Mouse (Mus musculus) myocyte (in vitro differentiated cells): ENCODE data around the gene Msi2. TPM values are rescaled to one million over a fixed set of nuclear protein-coding genes. Genes with fewer than 3 reads are reported as not detected.

Experiments
- H3K27me3 ChIP-seq: one replicate; pipeline ENCODE4 v1.6.1; 2011; ENCODE audit not compliant: control insufficient read depth, insufficient read depth, insufficient read length
- H3K36me3 ChIP-seq: one replicate; pipeline ENCODE4 v1.6.1; 2011; ENCODE audit not compliant: control insufficient read depth, insufficient read depth
- H3K4me2 ChIP-seq: one replicate; pipeline ENCODE4 v1.6.1; 2011; ENCODE audit warnings: low read depth, control low read depth
- H3K4me3 ChIP-seq: one replicate; pipeline ENCODE4 v1.5.1; 2011; ENCODE audit warnings: mild to moderate bottlenecking, control low read depth, moderate library complexity
- H3K79me2 ChIP-seq: one replicate; pipeline ENCODE4 v1.6.1; 2011; ENCODE audit not compliant: control insufficient read depth, insufficient read depth
- H3ac ChIP-seq: one replicate; pipeline ENCODE4 v1.6.1; 2011; ENCODE audit not compliant: control insufficient read depth, insufficient read length
- CEBPB ChIP-seq: IDR thresholded peaks from 2 replicates; pipeline ENCODE4 v1.6.1; 2011; ENCODE audit warnings: mild to moderate bottlenecking, moderate library complexity; ENCODE audit not compliant: poor library complexity, insufficient read depth, severe bottlenecking
- E2F4 ChIP-seq: IDR thresholded peaks from one replicate; pipeline ENCODE4 v1.6.1; 2011; ENCODE audit warnings: mild to moderate bottlenecking, control low read depth, moderate library complexity; ENCODE audit not compliant: insufficient read depth
- MAX ChIP-seq: IDR thresholded peaks from one replicate; pipeline ENCODE4 v1.6.1; 2011; ENCODE audit warnings: low read depth, mild to moderate bottlenecking, control low read depth
- MYOD1 ChIP-seq, 3 experiments: IDR thresholded peaks; one replicate each; pipeline ENCODE4 v1.6.1; 2011; ENCODE audit warnings: control low read depth in 2 of 3, low read depth in 2 of 3, mild to moderate bottlenecking in 2 of 3, moderate library complexity in 1 of 3; ENCODE audit not compliant: insufficient read length in 2 of 3, control insufficient read depth in 1 of 3
- MYOG ChIP-seq, 3 experiments: IDR thresholded peaks; one replicate each; pipeline ENCODE4 v1.6.1; 2011; ENCODE audit warnings: control low read depth in 2 of 3, low read depth in 2 of 3, mild to moderate bottlenecking in 2 of 3; ENCODE audit not compliant: insufficient read length in 2 of 3, control insufficient read depth in 1 of 3, insufficient read depth in 1 of 3
- POLR2A ChIP-seq: IDR thresholded peaks from one replicate; pipeline ENCODE4 v1.6.1; 2011; ENCODE audit warnings: low read depth, mild to moderate bottlenecking, control low read depth, moderate library complexity; ENCODE audit not compliant: insufficient read length
- POLR2AphosphoS2 ChIP-seq: IDR thresholded peaks from one replicate; pipeline ENCODE4 v1.6.1; 2011; ENCODE audit warnings: low read depth, control low read depth; ENCODE audit not compliant: insufficient read length
- REST ChIP-seq: IDR thresholded peaks from one replicate; pipeline ENCODE4 v1.6.1; 2011; ENCODE audit warnings: mild to moderate bottlenecking, control low read depth, moderate library complexity; ENCODE audit not compliant: insufficient read depth, insufficient read length
- SRF ChIP-seq: IDR thresholded peaks from one replicate; pipeline ENCODE4 v1.6.1; 2011; ENCODE audit warnings: low read depth; ENCODE audit not compliant: control insufficient read depth, insufficient read length
- TCF12 ChIP-seq: IDR thresholded peaks from one replicate; pipeline ENCODE4 v1.6.1; 2011; ENCODE audit warnings: mild to moderate bottlenecking, control low read depth; ENCODE audit not compliant: poor library complexity, insufficient read depth, severe bottlenecking
- TCF3 ChIP-seq: IDR thresholded peaks from one replicate; pipeline ENCODE4 v1.6.1; 2011; ENCODE audit warnings: low read depth, control low read depth; ENCODE audit not compliant: insufficient read length
- USF1 ChIP-seq: IDR thresholded peaks from one replicate; pipeline ENCODE4 v1.6.1; 2011; ENCODE audit warnings: low read depth, mild to moderate bottlenecking, control low read depth, moderate library complexity
- polyA plus RNA-seq: library from polyadenylated mRNA; unstranded; fragments of >200 nt; fragmentation: generic; extraction: Trizol; gene quantifications from one replicate; pipeline ENCODE4 v1.2.1, GENCODE M21; 2012; ENCODE audit warnings: missing spikeins

The Msi2 gene
- polyA plus RNA-seq, 1 experiment = 37.9 TPM

DNA sequence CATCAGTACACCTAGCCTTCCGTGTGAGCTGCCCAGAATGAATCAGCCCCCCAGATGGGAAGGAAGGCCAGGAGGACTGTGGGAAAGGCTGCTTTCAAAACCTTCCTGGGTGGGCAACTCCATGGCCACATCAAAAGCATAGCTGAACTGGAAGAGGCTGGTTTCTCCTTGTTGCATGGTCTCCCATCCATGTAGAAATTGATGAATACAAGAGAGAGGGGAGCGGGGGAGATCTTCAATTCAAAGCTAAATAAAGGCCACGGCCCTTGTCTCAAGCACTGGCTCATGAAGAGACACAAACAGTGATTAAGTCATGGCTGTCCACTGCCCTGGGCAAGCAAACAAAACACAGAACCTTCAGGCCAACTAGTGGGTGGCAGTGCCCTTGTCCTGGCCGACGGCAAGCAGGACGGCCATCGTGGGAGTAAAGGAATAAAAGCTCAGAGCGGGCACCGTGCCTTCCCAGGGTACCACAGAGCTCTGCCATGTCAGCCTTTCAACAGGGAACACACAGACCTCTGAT is 129.6 kb downstream of the Msi2 start:
- TF ChIP-seq MAX (no peak), MYOD1 (IDR thresholded peaks at IDR 0.05; ENCODE audit: control insufficient read depth in 1 of 3, insufficient read length in 2 of 3, low read depth in 2 of 3) (no peak), E2F4 (no peak), TCF3 (no peak), SRF (no peak), POLR2A (no peak), TCF12 (no peak), REST (no peak), CEBPB (no peak), POLR2AphosphoS2 (no peak), USF1 (no peak), MYOG (IDR thresholded peaks at IDR 0.05; ENCODE audit: control insufficient read depth in 1 of 3, insufficient read depth in 1 of 3, insufficient read length in 2 of 3, low read depth in 2 of 3) (no peak)
- Histone ChIP-seq H3K36me3 (no peaks in the 10 kb centered on the region), H3K79me2 (peaks cover 36% of the 10 kb centered on the region), H3K4me2 (no peak overlapping the region), H3ac (no peak overlapping the region), H3K27me3 (no peaks in the 10 kb centered on the region), H3K4me3 (no peak overlapping the region)

DNA sequence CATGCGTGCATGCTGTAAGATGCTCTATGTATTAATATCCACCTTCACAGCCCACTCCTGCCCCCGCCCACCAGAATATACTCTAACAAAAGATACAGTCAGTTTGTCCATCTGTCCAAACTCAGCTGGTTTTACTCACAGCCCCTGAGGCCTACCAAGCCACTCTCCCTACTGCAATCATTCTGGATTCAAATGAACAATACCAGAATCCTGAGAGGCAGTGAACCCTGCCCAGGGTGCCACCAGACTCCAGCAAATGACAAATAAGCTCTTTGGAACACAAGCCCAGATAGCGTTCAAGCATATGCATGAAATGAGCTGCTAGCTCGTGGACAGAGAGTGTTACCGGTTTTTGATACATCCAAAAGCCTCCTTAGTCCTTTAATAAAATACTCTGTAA is 130.6 kb downstream of the Msi2 start:
- Histone ChIP-seq H3K4me3 (no peak overlapping the region), H3K36me3 (no peaks in the 10 kb centered on the region), H3K27me3 (no peaks in the 10 kb centered on the region), H3ac (no peak overlapping the region), H3K4me2 (no peak overlapping the region), H3K79me2 (peaks cover 40% of the 10 kb centered on the region)
- TF ChIP-seq SRF = no peak
- TF ChIP-seq POLR2AphosphoS2 = no peak
- no peak for TF ChIP-seq MYOD1 (IDR thresholded peaks at IDR 0.05; ENCODE audit: control insufficient read depth in 1 of 3, insufficient read length in 2 of 3, low read depth in 2 of 3)
- no peak for TF ChIP-seq MAX
- TF ChIP-seq REST = no peak
- no peak for TF ChIP-seq USF1
- no peak for TF ChIP-seq CEBPB
- no peak for TF ChIP-seq E2F4
- TF ChIP-seq POLR2A = no peak
- no peak for TF ChIP-seq TCF3
- TF ChIP-seq TCF12 = no peak
- no peak for TF ChIP-seq MYOG (IDR thresholded peaks at IDR 0.05; ENCODE audit: control insufficient read depth in 1 of 3, insufficient read depth in 1 of 3, insufficient read length in 2 of 3, low read depth in 2 of 3)

DNA sequence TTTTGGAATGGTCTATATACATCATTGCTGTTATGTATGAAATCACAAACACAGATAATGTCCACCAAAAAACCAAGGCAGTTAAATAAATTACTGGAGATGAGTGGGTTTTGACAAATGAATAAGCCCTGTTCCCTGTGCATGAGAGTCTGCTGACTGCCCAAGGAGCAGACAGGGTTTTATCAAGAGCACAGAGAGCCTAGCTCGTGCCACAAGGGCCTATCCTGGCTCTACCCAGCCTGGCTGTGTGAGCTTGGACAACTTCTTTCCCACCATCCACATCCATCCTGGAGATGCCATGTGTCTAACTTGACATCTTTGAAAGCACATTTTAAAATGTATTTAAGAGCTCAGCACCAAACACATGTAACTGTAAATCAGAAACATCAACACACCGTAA is 132.4 kb downstream of the Msi2 start:
- peaks cover 44% of the 10 kb centered on the region for H3K79me2 ChIP-seq
- no peak for TF ChIP-seq USF1
- no peak overlapping the region for H3K4me3 ChIP-seq
- no peak overlapping the region for H3ac ChIP-seq
- peak overlapping the region; percentile 15 for H3K4me2 ChIP-seq
- H3K27me3 ChIP-seq = no peaks in the 10 kb centered on the region
- H3K36me3 ChIP-seq = peaks cover 2% of the 10 kb centered on the region

DNA sequence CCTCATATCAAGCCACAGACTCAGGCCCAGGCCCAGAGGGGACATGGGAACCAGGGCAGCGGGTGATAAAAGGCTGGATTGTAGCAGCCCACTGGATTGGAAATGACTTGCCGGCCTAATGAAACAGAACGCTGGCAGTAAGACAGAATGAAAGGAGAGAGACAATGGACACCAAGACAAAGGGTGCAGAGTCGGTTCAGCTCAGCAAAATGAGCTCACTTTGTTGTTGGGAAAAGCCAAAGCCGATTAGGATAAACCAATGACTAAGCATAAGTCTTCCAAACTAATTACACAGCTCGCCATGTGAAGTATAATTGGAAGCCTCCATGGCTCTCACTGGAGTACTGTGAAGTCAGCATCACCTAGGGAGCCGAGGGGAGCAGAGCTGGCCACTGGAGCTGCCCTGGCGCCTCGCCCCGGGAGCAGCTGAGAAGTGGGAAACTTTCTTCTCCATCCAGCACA is 133.1 kb downstream of the Msi2 start:
- H3K4me2 ChIP-seq = peak overlapping the region; percentile 15

DNA sequence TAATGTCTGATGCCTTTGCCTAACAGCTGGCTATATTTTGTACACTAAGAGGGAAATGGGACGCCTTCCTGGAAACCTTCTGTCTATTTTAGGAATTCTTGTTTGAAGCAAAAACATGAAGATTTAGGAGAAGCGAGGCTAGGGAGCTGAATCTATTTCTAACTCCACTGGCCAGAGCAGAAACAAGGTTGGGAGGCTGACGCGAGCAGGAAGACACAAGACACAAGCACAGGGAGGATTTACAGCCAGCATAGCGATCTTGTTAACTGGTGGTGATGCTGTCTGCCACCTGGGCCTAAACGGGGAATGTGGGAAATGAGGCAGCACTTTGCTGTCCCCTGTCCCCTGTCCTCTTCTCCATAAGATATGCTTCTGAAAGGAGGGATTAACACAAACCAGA is 134.4 kb downstream of the Msi2 start:
- H3K4me3 ChIP-seq = no peak overlapping the region
- H3ac ChIP-seq = no peak overlapping the region
- H3K36me3 ChIP-seq = peaks cover 4% of the 10 kb centered on the region
- H3K4me2 ChIP-seq = peak overlapping the region; percentile 73
- peaks cover 53% of the 10 kb centered on the region for H3K79me2 ChIP-seq
- H3K27me3 ChIP-seq = no peaks in the 10 kb centered on the region
- TF ChIP-seq MAX (no peak), TCF3 (no peak), CEBPB (no peak), POLR2A (no peak), USF1 (no peak), E2F4 (no peak), SRF (no peak), REST (no peak), MYOD1 (IDR thresholded peaks at IDR 0.05; ENCODE audit: control insufficient read depth in 1 of 3, insufficient read length in 2 of 3, low read depth in 2 of 3) (no peak), TCF12 (no peak), POLR2AphosphoS2 (no peak), MYOG (IDR thresholded peaks at IDR 0.05; ENCODE audit: control insufficient read depth in 1 of 3, insufficient read depth in 1 of 3, insufficient read length in 2 of 3, low read depth in 2 of 3) (no peak)

More for the DNA sequence above, 133.1 kb downstream of the Msi2 start:
- no peak overlapping the region for H3K4me3 ChIP-seq
- H3ac ChIP-seq = no peak overlapping the region
- H3K79me2 ChIP-seq = peaks cover 43% of the 10 kb centered on the region
- peaks cover 4% of the 10 kb centered on the region for H3K36me3 ChIP-seq
- H3K27me3 ChIP-seq = no peaks in the 10 kb centered on the region
- TF ChIP-seq USF1 (no peak), MAX (no peak), CEBPB (no peak), REST (no peak), MYOD1 (IDR thresholded peaks at IDR 0.05; ENCODE audit: control insufficient read depth in 1 of 3, insufficient read length in 2 of 3, low read depth in 2 of 3) (peak in 1 of 3 experiments; percentile 65), POLR2AphosphoS2 (no peak), MYOG (IDR thresholded peaks at IDR 0.05; ENCODE audit: control insufficient read depth in 1 of 3, insufficient read depth in 1 of 3, insufficient read length in 2 of 3, low read depth in 2 of 3) (peak in 1 of 3 experiments; percentile 76), POLR2A (no peak), TCF12 (no peak), TCF3 (no peak), E2F4 (no peak), SRF (no peak)
